Mouse (Mus musculus) ES-E14 (cell line): Measurements from ENCODE around the gene Rpn1. TPM values are rescaled to one million over a fixed set of nuclear protein-coding genes. Genes with fewer than 3 reads are reported as not detected.

ENCODE experiments used
- DNase-seq: peaks from one replicate; pipeline ENCODE4 v3.0.0-alpha.2; 2013; ENCODE audit warnings: low read depth, low spot score
- H3K27ac ChIP-seq: 2 replicates; pipeline ENCODE4 v1.5.1; 2012; ENCODE audit warnings: low read depth, mild to moderate bottlenecking, low read length, moderate library complexity, mixed read lengths; ENCODE audit not compliant: poor library complexity, insufficient read depth, severe bottlenecking
- H3K36me3 ChIP-seq: 2 replicates; pipeline ENCODE4 v1.6.1; 2012; ENCODE audit warnings: mild to moderate bottlenecking, low read length, moderate library complexity, mixed read lengths; ENCODE audit not compliant: control insufficient read depth, poor library complexity, insufficient read depth, severe bottlenecking
- H3K4me1 ChIP-seq, 2 experiments: fragments of 150-350 bp in 1 of 2; sonication (generic) in 1 of 2; 2 replicates each; pipeline ENCODE4 v1.6.1; 2012; ENCODE audit warnings: low read length in 2 of 2, mild to moderate bottlenecking in 1 of 2, mixed read lengths in 1 of 2; ENCODE audit not compliant: control insufficient read depth in 2 of 2, insufficient read depth in 2 of 2, poor library complexity in 1 of 2
- H3K4me3 ChIP-seq, 2 experiments: fragments of 150-350 bp in 1 of 2; sonication (generic) in 1 of 2; 2 replicates each; pipeline ENCODE4 v1.5.1; 2012; ENCODE audit warnings: low read length in 2 of 2, low read depth in 1 of 2, mild to moderate bottlenecking in 1 of 2, mixed read lengths in 1 of 2; ENCODE audit not compliant: insufficient read depth in 1 of 2, poor library complexity in 1 of 2, severe bottlenecking in 1 of 2
- H3K9ac ChIP-seq: 2 replicates; pipeline ENCODE4 v1.6.1; 2012; ENCODE audit warnings: low read depth, mild to moderate bottlenecking, low read length, mixed read lengths; ENCODE audit not compliant: poor library complexity, insufficient read depth, severe bottlenecking
- H3K9me3 ChIP-seq: fragments of 150-350 bp; sonication (generic); 2 replicates; pipeline ENCODE4 v1.6.1; 2012; ENCODE audit warnings: low read depth, mild to moderate bottlenecking, low read length; ENCODE audit not compliant: control insufficient read depth, insufficient read depth
- CHD2 ChIP-seq: IDR thresholded peaks from 2 replicates; pipeline ENCODE4 v1.6.1; 2014; ENCODE audit warnings: mild to moderate bottlenecking, low read depth, low read length, inconsistent platforms
- HCFC1 ChIP-seq: IDR thresholded peaks from 2 replicates; pipeline ENCODE4 v1.6.1; 2012; ENCODE audit warnings: low read length, inconsistent platforms, borderline replicate concordance; ENCODE audit not compliant: insufficient read depth
- MAFK ChIP-seq: IDR thresholded peaks from 2 replicates; pipeline ENCODE4 v1.6.1; 2014; ENCODE audit warnings: mild to moderate bottlenecking, low read depth, low read length, inconsistent platforms; ENCODE audit not compliant: insufficient read depth
- ZC3H11A ChIP-seq: IDR thresholded peaks from 2 replicates; pipeline ENCODE4 v1.6.1; 2012; ENCODE audit warnings: low read depth, mild to moderate bottlenecking, inconsistent platforms, low read length, borderline replicate concordance
- ZNF384 ChIP-seq: IDR thresholded peaks from 2 replicates; pipeline ENCODE4 v1.6.1; 2012; ENCODE audit warnings: low read depth, low read length, inconsistent platforms
- in situ Hi-C, 2 experiments: fragments of 600-800 bp; cut with MboI; formaldehyde crosslinking; loops; one replicate each; pipeline ENCODE4 v1.15.1; 2025; ENCODE audit warnings: low sequenced_read_pairs in 2 of 2, inconsistent platforms in 1 of 2; ENCODE audit not compliant: unreplicated experiment in 2 of 2
- total RNA-seq: library from RNA; depleted of rRNA; stranded (reverse); fragments of 300-350 nt; gene quantifications from 2 replicates; pipeline ENCODE4 v1.2.3, GENCODE M21; 2012

Rpn1 gene
- total RNA-seq, 1 experiment = 376 TPM

DNA sequence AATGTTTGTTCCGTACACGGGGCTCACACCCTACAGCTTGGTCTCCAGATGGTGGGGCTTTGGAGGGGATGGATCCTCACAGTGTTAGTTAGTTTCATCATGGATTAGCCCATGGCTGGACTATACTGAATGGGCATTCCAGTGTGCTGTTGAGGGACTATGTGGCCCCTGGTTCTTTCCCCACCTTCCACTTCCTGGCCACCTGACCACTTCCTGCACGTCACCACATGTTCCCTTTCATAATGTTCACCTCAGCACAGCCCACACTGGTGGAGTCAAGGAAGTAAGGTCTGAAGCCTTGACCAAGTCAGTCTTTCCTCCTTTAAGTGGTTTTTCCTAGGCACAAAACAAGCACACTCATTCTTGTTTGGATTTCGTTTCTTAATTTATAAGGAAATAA lies 23.7 kb upstream of the Rpn1 start:
- Histone ChIP-seq H3K4me3 (no peak overlapping the region), H3K36me3 (no peaks in the 10 kb centered on the region), H3K9ac (no peak overlapping the region), H3K27ac (no peak overlapping the region), H3K9me3 (no peaks in the 10 kb centered on the region), H3K4me1 (peaks cover 3 to 5% of the 10 kb centered on the region in 2 experiments; a peak in 3 of 4 replicates)
- no peak for DNase-seq
- in situ Hi-C loops = no loop called here
- TF ChIP-seq ZC3H11A = no peak
- TF ChIP-seq CHD2 = no peak
- TF ChIP-seq HCFC1 = no peak

- in situ Hi-C loops = no loop called here
- Histone ChIP-seq H3K4me3 (no peak overlapping the region), H3K9ac (no peak overlapping the region), H3K4me1 (peaks cover 3 to 5% of the 10 kb centered on the region in 2 experiments; a peak in 3 of 4 replicates), H3K27ac (no peak overlapping the region), H3K9me3 (no peaks in the 10 kb centered on the region), H3K36me3 (no peaks in the 10 kb centered on the region)
- no peak for DNase-seq
- TF ChIP-seq MAFK (no peak), ZC3H11A (no peak), HCFC1 (no peak), ZNF384 (no peak), CHD2 (no peak)
These were observed 22.9 kb upstream of the Rpn1 start for GRCm38 (mm10) chr6:88061406-88061805.

GRCm38 (mm10) chr6:88062398-88062797 lies 21.9 kb upstream of the Rpn1 start:
- TF ChIP-seq CHD2 (no peak), ZNF384 (no peak), ZC3H11A (no peak), MAFK (no peak), HCFC1 (no peak)
- Histone ChIP-seq H3K4me1 (peaks cover 3 to 5% of the 10 kb centered on the region in 2 experiments; a peak in 3 of 4 replicates), H3K4me3 (no peak overlapping the region), H3K36me3 (no peaks in the 10 kb centered on the region), H3K27ac (no peak overlapping the region), H3K9me3 (no peaks in the 10 kb centered on the region), H3K9ac (no peak overlapping the region)
- in situ Hi-C loops = no loop called here
- DNase-seq = no peak

GRCm38 (mm10) chr6:88064072-88064642 lies 20.1 kb upstream of the Rpn1 start:
- Histone ChIP-seq H3K27ac (no peak overlapping the region), H3K9ac (no peak overlapping the region), H3K4me3 (no peak overlapping the region), H3K36me3 (no peaks in the 10 kb centered on the region), H3K4me1 (peaks cover 3 to 5% of the 10 kb centered on the region in 2 experiments; a peak in 3 of 4 replicates), H3K9me3 (no peaks in the 10 kb centered on the region)
- TF ChIP-seq HCFC1 (no peak), CHD2 (no peak), MAFK (no peak), ZNF384 (no peak), ZC3H11A (no peak)
- no peak for DNase-seq
- in situ Hi-C loops = no loop called here

GRCm38 (mm10) chr6:88065116-88065515 lies 19.2 kb upstream of the Rpn1 start:
- Histone ChIP-seq H3K27ac (no peak overlapping the region), H3K9me3 (no peaks in the 10 kb centered on the region), H3K9ac (no peak overlapping the region), H3K36me3 (no peaks in the 10 kb centered on the region), H3K4me3 (no peak overlapping the region), H3K4me1 (peaks cover 3 to 5% of the 10 kb centered on the region in 2 experiments; a peak in 3 of 4 replicates)
- TF ChIP-seq ZC3H11A = no peak
- no peak for TF ChIP-seq HCFC1
- TF ChIP-seq MAFK = no peak
- TF ChIP-seq ZNF384 = no peak
- no peak for TF ChIP-seq CHD2
- no peak for DNase-seq
- in situ Hi-C loops = no loop called here
